Mouse (Mus musculus) limb, embryonic 12.5 days (tissue): ENCODE measurements around the gene Iltifb. TPM values are rescaled to one million over a fixed set of nuclear protein-coding genes. Genes with fewer than 3 reads are reported as not detected.
A peak's percentile ranks its signal among the peaks of the same experiment; 100 is the strongest.
"Not testable (repeated sequence)": the region's sequence is repeated elsewhere in the genome, so short reads cannot be mapped to it uniquely, and the experiment has no call there.

Experiments
- ATAC-seq: fragments of 200-750 bp; cut with Nextera tagmentation; 2 replicates; pipeline ENCODE4 v1.8.0; 2017; ENCODE audit warnings: low read depth, moderate TSS enrichment; ENCODE audit not compliant: insufficient number of reproducible peaks, insufficient read depth, low FRiP score, low TSS enrichment
- H3K27ac ChIP-seq: fragments of 300-500 bp; sonication (generic); 2 replicates; pipeline ENCODE4 v1.5.1; 2016; ENCODE audit warnings: mild to moderate bottlenecking, moderate library complexity
- H3K27me3 ChIP-seq: fragments of 300-500 bp; sonication (generic); 2 replicates; pipeline ENCODE4 v1.6.1; 2016; ENCODE audit warnings: mild to moderate bottlenecking, moderate library complexity
- H3K36me3 ChIP-seq: fragments of 300-500 bp; sonication (generic); 2 replicates; pipeline ENCODE4 v1.6.1; 2016; ENCODE audit warnings: mild to moderate bottlenecking, moderate library complexity
- H3K4me1 ChIP-seq: fragments of 300-500 bp; sonication (generic); replicated peaks from 2 replicates; pipeline ENCODE4 v1.6.1; 2016
- H3K4me2 ChIP-seq: fragments of 300-500 bp; sonication (generic); 2 replicates; pipeline ENCODE4 v1.6.1; 2016; ENCODE audit warnings: mild to moderate bottlenecking, moderate library complexity
- H3K4me3 ChIP-seq: fragments of 300-500 bp; sonication (generic); replicated peaks from 2 replicates; pipeline ENCODE4 v1.5.1; 2016; ENCODE audit warnings: mild to moderate bottlenecking
- H3K9ac ChIP-seq: fragments of 300-500 bp; sonication (generic); replicated peaks from 2 replicates; pipeline ENCODE4 v1.6.1; 2016; ENCODE audit warnings: mild to moderate bottlenecking, moderate library complexity
- H3K9me3 ChIP-seq: fragments of 300-500 bp; sonication (generic); 2 replicates; pipeline ENCODE4 v1.6.1; 2016; ENCODE audit warnings: mild to moderate bottlenecking, moderate library complexity
- WGBS: fragments of 180-500 bp; shearing (Covaris S2); methylation state at CpG from one replicate; pipeline ENCODE4 v1.1.7; 2016; 5-methylcytosine and 5-hydroxymethylcytosine counted together
- polyA plus RNA-seq: library from polyadenylated mRNA; unstranded; fragments of >200 nt; fragmentation: Nextera tagmentation; extraction: Ambion mirVana; gene quantifications from 2 replicates; pipeline ENCODE4 v1.2.1, GENCODE M21; 2016

Gene Iltifb
- polyA plus RNA-seq, 1 experiment from 2014 or later = not detected

- not testable (repeated sequence) for H3K27ac ChIP-seq, H3K36me3 ChIP-seq, H3K9ac ChIP-seq, H3K9me3 ChIP-seq, H3K4me1 ChIP-seq, H3K27me3 ChIP-seq, H3K4me2 ChIP-seq, ATAC-seq, H3K4me3 ChIP-seq
- no CpG with 5 or more reads among the region's 13 CpGs for WGBS
These were observed 36.5 kb downstream of the Iltifb start, which contains the start of gene Gm32802 for GRCm38 (mm10) chr10:118258388-118258787. TSS of gene Gm32802 (plus strand) at chr10:118258688.

- H3K27me3 ChIP-seq = no peaks in the 10 kb centered on the region
- H3K4me1 ChIP-seq = no peaks in the 10 kb centered on the region
- H3K9ac ChIP-seq = no peak overlapping the region
- H3K4me3 ChIP-seq = no peak overlapping the region
- 36% methylated on average over 10 of the region's 10 CpGs for WGBS
- peak overlapping the region; percentile 29 for H3K4me2 ChIP-seq
- peak; percentile 82 for ATAC-seq
- no peaks in the 10 kb centered on the region for H3K36me3 ChIP-seq
- H3K9me3 ChIP-seq = no peaks in the 10 kb centered on the region
- H3K27ac ChIP-seq = no peak overlapping the region
These were observed 44.0 kb downstream of the Iltifb start for GRCm38 (mm10) chr10:118250852-118251295.

- 85% methylated on average over 11 of the region's 11 CpGs for WGBS
- H3K27me3 ChIP-seq, H3K36me3 ChIP-seq, H3K9me3 ChIP-seq, ATAC-seq, H3K4me2 ChIP-seq, H3K9ac ChIP-seq, H3K4me3 ChIP-seq, H3K27ac ChIP-seq, H3K4me1 ChIP-seq: not testable (repeated sequence)
These were observed 45.7 kb downstream of the Iltifb start for GRCm38 (mm10) chr10:118249006-118249595.

GRCm38 (mm10) chr10:118240680-118241079 is 54.2 kb downstream of the Iltifb start, which contains the start of gene Gm32717:
TSS of gene Gm32717 (minus strand) at chr10:118240780.
- H3K9ac ChIP-seq, H3K36me3 ChIP-seq, H3K4me2 ChIP-seq, H3K27ac ChIP-seq, H3K4me1 ChIP-seq, H3K27me3 ChIP-seq, H3K4me3 ChIP-seq, ATAC-seq, H3K9me3 ChIP-seq: not testable (repeated sequence)
- no CpG with 5 or more reads among the region's 13 CpGs for WGBS

Other genes starting within 250 kb of the Iltifb start
- gene Mdm1, start 153.2 kb downstream of the Iltifb start, polyA plus RNA-seq = 55.0 and 64.0 TPM in 2 replicates
- gene Il22, start 90.1 kb downstream of the Iltifb start, polyA plus RNA-seq = not detected in 2 replicates
- 0.10 and 0.14 TPM in 2 replicates for gene Gm32717, start 54.3 kb downstream of the Iltifb start, polyA plus RNA-seq
- 0.10 and 0.14 TPM in 2 replicates for gene Gm32802, start 36.4 kb downstream of the Iltifb start, polyA plus RNA-seq
- not detected in 2 replicates for gene Gm9040, start 31.9 kb upstream of the Iltifb start, polyA plus RNA-seq
- gene Gm9044, start 37.4 kb upstream of the Iltifb start, polyA plus RNA-seq = not detected in 2 replicates
- 0.10 TPM in 1 of 2 replicates, not detected in the other for gene Gm9045, start 42.8 kb upstream of the Iltifb start, polyA plus RNA-seq
- gene Gm9046, start 48.2 kb upstream of the Iltifb start, polyA plus RNA-seq = not detected in 2 replicates
- not detected in 2 replicates for gene Gm9048, start 53.6 kb upstream of the Iltifb start, polyA plus RNA-seq
- gene Gm9049, start 59.1 kb upstream of the Iltifb start, polyA plus RNA-seq = 0.10 TPM in 1 of 2 replicates, not detected in the other
- gene Ifng, start 146.0 kb upstream of the Iltifb start, polyA plus RNA-seq = not detected in 2 replicates